Mouse (Mus musculus): ENCODE results near the gene Dyrk1b. TPM values are rescaled to one million over a fixed set of nuclear protein-coding genes. Genes with fewer than 3 reads are reported as not detected.

The Dyrk1b gene
- total RNA-seq (2012; rRNA removed) (0.47 and 0.67 TPM in 2 replicates), total RNA-seq (2014; rRNA removed) (0.26 TPM in 1 of 2 replicates, not detected in the other), polyA plus RNA-seq (2012; ENCODE audit: insufficient read length, low read depth) (0.51 and 0.60 TPM in 2 replicates)

DNA sequence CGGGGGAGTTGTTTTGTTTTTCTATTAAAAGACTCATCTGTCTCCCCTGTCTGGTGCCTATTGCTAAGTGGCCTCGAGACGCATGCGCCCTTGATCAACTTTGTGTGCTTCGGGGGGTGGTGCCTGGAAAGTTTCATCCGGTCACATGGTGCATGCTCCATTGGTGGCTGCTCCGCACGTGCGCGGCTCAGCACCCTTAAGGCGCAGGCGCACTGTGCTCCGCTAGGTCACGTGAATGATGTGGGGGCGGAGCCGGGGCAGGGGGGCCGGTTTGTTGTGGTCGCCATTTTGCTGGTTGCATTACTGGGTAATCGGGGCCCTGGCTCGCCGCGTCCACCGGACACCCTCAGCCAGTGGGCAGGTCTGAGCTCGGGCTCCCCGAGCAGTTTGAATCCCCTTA is at the start of gene Dyrk1b:
Gene Dyrk1b (plus strand): TSS at position 242 of the 400 bp plus-strand sequence.
- Histone ChIP-seq H3K4me3 (replicated peaks in 1 of 3; ENCODE audit: low read depth in 2 of 3, low read length in 2 of 3, poor library complexity in 1 of 3) (no peak within 1 kb of the TSS), H3K36me3 (replicated peaks in 1 of 2; ENCODE audit: control insufficient read depth in 1 of 2, insufficient read depth in 1 of 2, low read length in 1 of 2) (peaks cover 88 to 100% of the 10 kb centered on the region in 2 experiments), H3K27ac (ENCODE audit: insufficient read depth, low read depth) (no peak within 1 kb of the TSS), H3K9ac (ENCODE audit: insufficient read depth, low read depth) (no peak within 1 kb of the TSS), H3K4me2 (ENCODE audit: insufficient read depth, low read depth, poor library complexity, severe bottlenecking) (no peak within 1 kb of the TSS), H3K79me2 (replicated peaks; ENCODE audit: control insufficient read depth, extremely low read depth, insufficient read depth, poor library complexity, severe bottlenecking) (peaks cover 13% of the 10 kb centered on the region), H3K27me3 (replicated peaks) (no peaks in the 10 kb centered on the region), H3K4me1 (ENCODE audit: control insufficient read depth in 1 of 2, insufficient read depth in 2 of 2) (peaks cover 0 to 7% of the 10 kb centered on the region in 2 experiments; a peak in 1 of 4 replicates), H3K9me3 (replicated peaks; ENCODE audit: low read length) (no peaks in the 10 kb centered on the region)
- peak; percentile 31 for DNase-seq (ENCODE audit: extremely low read depth)
- no peak for TF ChIP-seq PAX5 (IDR thresholded peaks at IDR 0.05; ENCODE audit: low read length)
- no peak for TF ChIP-seq ELF1 (IDR thresholded peaks at IDR 0.05; ENCODE audit: low read depth, low read length)
- no peak for TF ChIP-seq MAZ (IDR thresholded peaks at IDR 0.05; ENCODE audit: low read depth, low read length)
- peak; percentile 54 for TF ChIP-seq NRF1 (IDR thresholded peaks at IDR 0.05; ENCODE audit: low read depth, low read length)
- TF ChIP-seq SMC3 (IDR thresholded peaks at IDR 0.05; ENCODE audit: low read depth, low read length), result no peak
- no peak for TF ChIP-seq MAX (IDR thresholded peaks at IDR 0.05; ENCODE audit: low read length)
- TF ChIP-seq EP300 (IDR thresholded peaks at IDR 0.05; ENCODE audit: low read length), result no peak
- 0 out of 2 replicates have a peak, but pooled peaks have one; percentile 17 for TF ChIP-seq POLR2A (IDR thresholded peaks at IDR 0.05; ENCODE audit: low read depth, low read length)
- TF ChIP-seq BHLHE40 (IDR thresholded peaks at IDR 0.05; ENCODE audit: low read depth, low read length), result peak; percentile 60; the same call in 1 of the 2 replicates
- TF ChIP-seq POLR2AphosphoS2 (IDR thresholded peaks at IDR 0.05; ENCODE audit: low read depth, low read length), result no peak
- no peak for TF ChIP-seq GABPA (IDR thresholded peaks at IDR 0.05; ENCODE audit: insufficient replicate concordance, low read depth, low read length)
- TF ChIP-seq USF1 (IDR thresholded peaks at IDR 0.05; ENCODE audit: low read depth, low read length), result peak; percentile 22; the same call in 1 of the 2 replicates
- no peak for TF ChIP-seq KAT2A (IDR thresholded peaks at IDR 0.05; ENCODE audit: insufficient replicate concordance, low read length)
- TF ChIP-seq JUND (conservative IDR thresholded peaks at IDR 0.05; ENCODE audit: low read depth, low read length), result no peak
- dilution Hi-C loops (cut with MboI; ENCODE audit: extremely low pct_ligation_motif_present, extremely low pct_unique_long_range_greater_than_20kb, low sequenced_read_pairs), result no loop called here
- in situ Hi-C loops (cut with MboI; ENCODE audit: low pct_ligation_motif_present, low pct_unique_long_range_greater_than_20kb, low sequenced_read_pairs), result no loop called here

DNA sequence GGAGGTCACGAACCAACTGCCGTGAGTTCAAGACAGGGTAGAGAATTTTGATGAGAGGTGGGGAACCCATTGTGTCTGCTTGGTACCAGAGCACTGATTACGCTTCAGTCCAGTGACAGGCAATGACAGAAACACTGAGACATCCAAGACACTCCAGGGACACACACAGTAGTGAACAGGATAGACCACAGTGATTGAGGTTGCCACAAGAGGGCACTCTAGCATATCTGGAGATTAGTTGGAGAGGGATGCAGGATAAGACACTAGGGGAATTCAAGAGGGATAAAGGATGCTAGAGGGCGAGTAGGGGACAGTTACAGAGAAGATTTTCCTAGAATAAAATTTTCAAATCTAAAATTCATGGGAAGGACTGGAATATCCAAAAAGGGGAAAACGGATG is 41.7 kb upstream of the Dyrk1b start:
- no peak overlapping the region for H3K4me2 ChIP-seq (ENCODE audit: insufficient read depth, low read depth, poor library complexity, severe bottlenecking)
- H3K79me2 ChIP-seq (replicated peaks; ENCODE audit: control insufficient read depth, extremely low read depth, insufficient read depth, poor library complexity, severe bottlenecking), result no peaks in the 10 kb centered on the region
- no peaks in the 10 kb centered on the region for H3K4me1 ChIP-seq (ENCODE audit: control insufficient read depth in 1 of 2, insufficient read depth in 2 of 2)
- H3K9ac ChIP-seq (ENCODE audit: insufficient read depth, low read depth), result no peak overlapping the region
- DNase-seq (ENCODE audit: extremely low read depth), result peak; percentile 39
- in situ Hi-C loops (cut with MboI; ENCODE audit: low pct_ligation_motif_present, low pct_unique_long_range_greater_than_20kb, low sequenced_read_pairs), result no loop called here
- H3K4me3 ChIP-seq (replicated peaks in 1 of 3; ENCODE audit: low read depth in 2 of 3, low read length in 2 of 3, poor library complexity in 1 of 3), result no peak overlapping the region
- H3K36me3 ChIP-seq (replicated peaks in 1 of 2; ENCODE audit: control insufficient read depth in 1 of 2, insufficient read depth in 1 of 2, low read length in 1 of 2), result no peaks in the 10 kb centered on the region
- dilution Hi-C loops (cut with MboI; ENCODE audit: extremely low pct_ligation_motif_present, extremely low pct_unique_long_range_greater_than_20kb, low sequenced_read_pairs), result no loop called here
- no peak overlapping the region for H3K27ac ChIP-seq (ENCODE audit: insufficient read depth, low read depth)
- H3K27me3 ChIP-seq (replicated peaks), result peaks cover 79% of the 10 kb centered on the region
- TF ChIP-seq SIN3A (IDR thresholded peaks at IDR 0.05; ENCODE audit: low read length), result no peak
- no peak for TF ChIP-seq MYC (IDR thresholded peaks at IDR 0.05; ENCODE audit: low read depth, low read length)
- TF ChIP-seq ZC3H11A (IDR thresholded peaks at IDR 0.05; ENCODE audit: low read depth, low read length), result no peak
- no peak for TF ChIP-seq NRF1 (IDR thresholded peaks at IDR 0.05; ENCODE audit: low read depth, low read length)
- no peak for TF ChIP-seq MXI1 (IDR thresholded peaks at IDR 0.05; ENCODE audit: low read depth, low read length)
- no peak for TF ChIP-seq ELF1 (IDR thresholded peaks at IDR 0.05; ENCODE audit: low read depth, low read length)
- no peak for TF ChIP-seq TCF12 (IDR thresholded peaks at IDR 0.05; ENCODE audit: low read depth, low read length)
- TF ChIP-seq RAD21 (IDR thresholded peaks at IDR 0.05; ENCODE audit: low read depth, low read length), result peak; percentile 59
- TF ChIP-seq MAX (IDR thresholded peaks at IDR 0.05; ENCODE audit: low read length), result no peak
- TF ChIP-seq ZMIZ1 (IDR thresholded peaks at IDR 0.05; ENCODE audit: low read depth, low read length), result no peak
- TF ChIP-seq JUND (conservative IDR thresholded peaks at IDR 0.05; ENCODE audit: low read depth, low read length), result no peak
- TF ChIP-seq HCFC1 (IDR thresholded peaks at IDR 0.05; ENCODE audit: low read depth, low read length), result no peak
- no peak for TF ChIP-seq PAX5 (IDR thresholded peaks at IDR 0.05; ENCODE audit: low read length)
- no peak for TF ChIP-seq POLR2AphosphoS2 (IDR thresholded peaks at IDR 0.05; ENCODE audit: low read depth, low read length)
- no peak for TF ChIP-seq ETS1 (conservative IDR thresholded peaks at IDR 0.05; ENCODE audit: low read depth, low read length)
- TF ChIP-seq SMC3 (IDR thresholded peaks at IDR 0.05; ENCODE audit: low read depth, low read length), result peak; percentile 66
- no peak for TF ChIP-seq UBTF (IDR thresholded peaks at IDR 0.05; ENCODE audit: low read depth, low read length)
- TF ChIP-seq CTCF (conservative IDR thresholded peaks at IDR 0.05 in 1 of 2, IDR thresholded peaks at IDR 0.05 in 1 of 2; ENCODE audit: low read depth in 2 of 2, low read length in 2 of 2), result peak; percentile 27 to 74; a peak in 2 of 4 replicates
- TF ChIP-seq NELFE (IDR thresholded peaks at IDR 0.05; ENCODE audit: low read depth, low read length), result no peak
- TF ChIP-seq GABPA (IDR thresholded peaks at IDR 0.05; ENCODE audit: insufficient replicate concordance, low read depth, low read length), result no peak
- TF ChIP-seq MAZ (IDR thresholded peaks at IDR 0.05; ENCODE audit: low read depth, low read length), result no peak
- TF ChIP-seq USF1 (IDR thresholded peaks at IDR 0.05; ENCODE audit: low read depth, low read length), result no peak
- no peak for TF ChIP-seq MEF2A (IDR thresholded peaks at IDR 0.05; ENCODE audit: borderline replicate concordance, low read depth, low read length)
- TF ChIP-seq USF2 (conservative IDR thresholded peaks at IDR 0.05; ENCODE audit: low read depth, low read length), result no peak
- TF ChIP-seq CHD1 (IDR thresholded peaks at IDR 0.05; ENCODE audit: low read depth, low read length), result no peak
- H3K9me3 ChIP-seq (replicated peaks; ENCODE audit: low read length), result peaks cover 2% of the 10 kb centered on the region
